Mouse (Mus musculus) MEL (cell line): Measurements from ENCODE around the gene Lyrm1. TPM values are rescaled to one million over a fixed set of nuclear protein-coding genes. Genes with fewer than 3 reads are reported as not detected.

ENCODE experiments used
- DNase-seq: peaks from one replicate; pipeline ENCODE4 v3.0.0; 2011; ENCODE audit warnings: low read depth, low spot score
- H3K27ac ChIP-seq: 2 replicates; pipeline ENCODE4 v1.5.1; 2012; ENCODE audit warnings: low read depth, mild to moderate bottlenecking, control low read depth, low read length, moderate library complexity; ENCODE audit not compliant: control insufficient read depth
- H3K27me3 ChIP-seq, 2 experiments: fragments of 150-350 bp in 1 of 2; sonication (generic) in 1 of 2; 2 replicates each; pipeline ENCODE4 v1.6.1; 2012; ENCODE audit warnings: low read length in 2 of 2, mild to moderate bottlenecking in 2 of 2, improper control_type of control experiment in 1 of 2, moderate library complexity in 1 of 2; ENCODE audit not compliant: insufficient read depth in 2 of 2, control insufficient read depth in 1 of 2
- H3K36me3 ChIP-seq, 2 experiments: 2 replicates each; pipeline ENCODE4 v1.6.1; 2012 to 2014; ENCODE audit warnings: low read length in 2 of 2, improper control_type of control experiment in 1 of 2, inconsistent platforms in 1 of 2, mild to moderate bottlenecking in 1 of 2; ENCODE audit not compliant: insufficient read depth in 2 of 2, control insufficient read depth in 1 of 2
- H3K4me1 ChIP-seq, 2 experiments: fragments of 150-350 bp in 1 of 2; sonication (generic) in 1 of 2; 2 replicates each; pipeline ENCODE4 v1.6.1; 2012; ENCODE audit warnings: low read length in 2 of 2, improper control_type of control experiment in 1 of 2, mild to moderate bottlenecking in 1 of 2; ENCODE audit not compliant: insufficient read depth in 2 of 2, control insufficient read depth in 1 of 2
- H3K4me3 ChIP-seq, 2 experiments: fragments of 150-350 bp in 1 of 2; sonication (generic) in 1 of 2; 2 replicates each; pipeline ENCODE4 v1.5.1; 2012; ENCODE audit warnings: low read depth in 2 of 2, low read length in 2 of 2, mild to moderate bottlenecking in 2 of 2, moderate library complexity in 2 of 2, control low read depth in 1 of 2, improper control_type of control experiment in 1 of 2; ENCODE audit not compliant: control insufficient read depth in 1 of 2, insufficient read depth in 1 of 2
- H3K79me2 ChIP-seq: 2 replicates; pipeline ENCODE4 v1.6.1; 2012; ENCODE audit warnings: mild to moderate bottlenecking, low read length, moderate library complexity; ENCODE audit not compliant: control insufficient read depth, poor library complexity, insufficient read depth
- H3K9ac ChIP-seq: 2 replicates; pipeline ENCODE4 v1.6.1; 2012; ENCODE audit warnings: low read depth, mild to moderate bottlenecking, control low read depth, low read length, moderate library complexity; ENCODE audit not compliant: control insufficient read depth, poor library complexity, severe bottlenecking
- H3K9me3 ChIP-seq: fragments of 150-350 bp; sonication (generic); replicated peaks from 2 replicates; pipeline ENCODE4 v1.6.1; 2012; ENCODE audit warnings: mild to moderate bottlenecking, low read length, improper control_type of control experiment, moderate library complexity; ENCODE audit not compliant: insufficient read depth
- BHLHE40 ChIP-seq: IDR thresholded peaks from 2 replicates; pipeline ENCODE4 v1.6.1; 2012; ENCODE audit warnings: low read depth, mild to moderate bottlenecking, inconsistent platforms, low read length, improper control_type of control experiment, borderline replicate concordance
- CHD1 ChIP-seq: IDR thresholded peaks from 2 replicates; pipeline ENCODE4 v1.6.1; 2012; ENCODE audit warnings: low read depth, mild to moderate bottlenecking, inconsistent platforms, low read length, improper control_type of control experiment
- CHD2 ChIP-seq: IDR thresholded peaks from 2 replicates; pipeline ENCODE4 v1.6.1; 2011; ENCODE audit warnings: low read length, improper control_type of control experiment
- CTCF ChIP-seq, 3 experiments: IDR thresholded peaks in 2 of 3; conservative IDR thresholded peaks in 1 of 3; 2 replicates each; pipeline ENCODE4 v1.5.1; 2011 to 2012; ENCODE audit warnings: low read length in 3 of 3, low read depth in 2 of 3, mild to moderate bottlenecking in 2 of 3, improper control_type of control experiment in 1 of 3, inconsistent platforms in 1 of 3, mixed read lengths in 1 of 3, moderate library complexity in 1 of 3; ENCODE audit not compliant: control insufficient read depth in 1 of 3, insufficient read depth in 1 of 3, poor library complexity in 1 of 3, severe bottlenecking in 1 of 3
- ELF1 ChIP-seq: IDR thresholded peaks from 2 replicates; pipeline ENCODE4 v1.6.1; 2014; ENCODE audit warnings: low read depth, mild to moderate bottlenecking, inconsistent platforms, low read length, improper control_type of control experiment, moderate library complexity
- GABPA ChIP-seq: IDR thresholded peaks from 2 replicates; pipeline ENCODE4 v1.6.1; 2012; ENCODE audit warnings: low read depth, mild to moderate bottlenecking, inconsistent platforms, low read length, improper control_type of control experiment, moderate library complexity
- GATA1 ChIP-seq: IDR thresholded peaks from 2 replicates; pipeline ENCODE4 v1.6.1; 2011; ENCODE audit warnings: low read depth, low read length, improper control_type of control experiment
- JUND ChIP-seq: IDR thresholded peaks from 2 replicates; pipeline ENCODE4 v1.6.1; 2011; ENCODE audit warnings: low read depth, mild to moderate bottlenecking, improper control_type of control experiment, low read length
- MAFK ChIP-seq: IDR thresholded peaks from 2 replicates; pipeline ENCODE4 v1.6.1; 2011; ENCODE audit warnings: low read depth, mild to moderate bottlenecking, low read length, improper control_type of control experiment, borderline replicate concordance
- MAX ChIP-seq: IDR thresholded peaks from 2 replicates; pipeline ENCODE4 v1.6.1; 2011; ENCODE audit warnings: low read length, improper control_type of control experiment
- MAZ ChIP-seq: IDR thresholded peaks from 2 replicates; pipeline ENCODE4 v1.6.1; 2012; ENCODE audit warnings: low read depth, mild to moderate bottlenecking, inconsistent platforms, low read length, improper control_type of control experiment
- MEF2A ChIP-seq: IDR thresholded peaks from 2 replicates; pipeline ENCODE4 v1.6.1; 2014; ENCODE audit warnings: low read depth, mild to moderate bottlenecking, inconsistent platforms, low read length, improper control_type of control experiment; ENCODE audit not compliant: poor library complexity, insufficient replicate concordance, severe bottlenecking; ENCODE audit errors: extremely low read depth
- MXI1 ChIP-seq: IDR thresholded peaks from 2 replicates; pipeline ENCODE4 v1.6.1; 2011; ENCODE audit warnings: mild to moderate bottlenecking, low read depth, low read length, improper control_type of control experiment
- NELFE ChIP-seq: IDR thresholded peaks from 2 replicates; pipeline ENCODE4 v1.6.1; 2011; ENCODE audit warnings: low read depth, low read length, improper control_type of control experiment
- POLR2A ChIP-seq, 2 experiments: IDR thresholded peaks; 2 replicates each; pipeline ENCODE4 v1.6.1; 2011 to 2012; ENCODE audit warnings: low read length in 2 of 2, mild to moderate bottlenecking in 2 of 2, control low read depth in 1 of 2, improper control_type of control experiment in 1 of 2, low read depth in 1 of 2, moderate library complexity in 1 of 2; ENCODE audit not compliant: control insufficient read depth in 1 of 2, insufficient read depth in 1 of 2, poor library complexity in 1 of 2
- RCOR1 ChIP-seq: IDR thresholded peaks from 2 replicates; pipeline ENCODE4 v1.6.1; 2012; ENCODE audit warnings: low read depth, mild to moderate bottlenecking, inconsistent platforms, low read length, improper control_type of control experiment
- SMC3 ChIP-seq: IDR thresholded peaks from 2 replicates; pipeline ENCODE4 v1.6.1; 2011; ENCODE audit warnings: low read depth, low read length, improper control_type of control experiment
- TAL1 ChIP-seq: IDR thresholded peaks from 2 replicates; pipeline ENCODE4 v1.6.1; 2012; ENCODE audit warnings: mild to moderate bottlenecking, inconsistent platforms, low read length, moderate library complexity, mixed read lengths
- TBP ChIP-seq: IDR thresholded peaks from 2 replicates; pipeline ENCODE4 v1.8.0; 2011; ENCODE audit warnings: low read depth, low read length, improper control_type of control experiment
- TCF12 ChIP-seq: IDR thresholded peaks from 2 replicates; pipeline ENCODE4 v1.6.1; 2014; ENCODE audit warnings: low read depth, mild to moderate bottlenecking, inconsistent platforms, low read length, improper control_type of control experiment, moderate library complexity
- USF2 ChIP-seq, 2 experiments: IDR thresholded peaks; 2 replicates each; pipeline ENCODE4 v1.6.1; 2011 to 2012; ENCODE audit warnings: improper control_type of control experiment in 2 of 2, low read length in 2 of 2, borderline replicate concordance in 1 of 2, inconsistent platforms in 1 of 2, low read depth in 1 of 2, mild to moderate bottlenecking in 1 of 2; ENCODE audit not compliant: insufficient read depth in 1 of 2
- ZC3H11A ChIP-seq: IDR thresholded peaks from 2 replicates; pipeline ENCODE4 v1.6.1; 2012; ENCODE audit warnings: low read depth, mild to moderate bottlenecking, inconsistent platforms, low read length, improper control_type of control experiment
- ZKSCAN1 ChIP-seq: IDR thresholded peaks from 2 replicates; pipeline ENCODE4 v1.6.1; 2012; ENCODE audit warnings: low read depth, mild to moderate bottlenecking, inconsistent platforms, low read length, improper control_type of control experiment, moderate library complexity
- ZMIZ1 ChIP-seq: IDR thresholded peaks from 2 replicates; pipeline ENCODE4 v1.6.1; 2012; ENCODE audit warnings: low read depth, mild to moderate bottlenecking, inconsistent platforms, low read length, improper control_type of control experiment, moderate library complexity
- ZNF384 ChIP-seq: IDR thresholded peaks from 2 replicates; pipeline ENCODE4 v1.6.1; 2012; ENCODE audit warnings: low read depth, mild to moderate bottlenecking, inconsistent platforms, low read length, improper control_type of control experiment
- polyA plus RNA-seq, 2 experiments: library from polyadenylated mRNA; stranded (reverse) in 1 of 2; unstranded in 1 of 2; fragments of >175 nt in 1 of 2; fragments of >200 nt in 1 of 2; gene quantifications; 2 replicates each; pipeline versions ENCODE4 v1.2.1 to v1.2.4; 2012; ENCODE audit warnings: low replicate concordance in 2 of 2, low read depth in 1 of 2; ENCODE audit not compliant: insufficient read length in 2 of 2, insufficient read depth in 1 of 2, missing spikeins in 1 of 2
- total RNA-seq: library from RNA; depleted of rRNA; stranded (reverse); fragments of 300-350 nt; gene quantifications from 2 replicates; pipeline ENCODE4 v1.2.3, GENCODE M21; 2012

Lyrm1 gene
- total and polyA plus RNA-seq, 3 experiments: 4.0 to 4.4 TPM; not detected in 1

DNA sequence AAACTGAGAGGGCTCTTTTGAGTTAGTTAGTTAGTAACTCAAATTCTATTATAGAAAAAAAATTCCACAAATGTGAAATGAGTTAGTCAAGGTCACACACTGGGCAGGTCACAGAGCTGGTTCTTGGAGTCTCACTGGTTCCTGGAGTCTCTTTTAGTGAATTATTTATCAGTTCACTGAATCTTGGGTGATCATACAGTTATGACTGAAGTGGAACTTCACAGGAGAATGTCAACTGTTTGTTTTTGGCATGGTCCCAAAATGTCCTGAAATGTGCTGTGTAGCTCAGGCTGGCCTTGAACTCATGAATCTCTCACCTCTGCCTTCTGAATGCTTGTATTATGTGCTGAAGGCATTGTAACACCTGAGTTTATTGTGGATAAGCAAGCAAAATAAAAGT is 61.8 kb downstream of the Lyrm1 start:
- H3K9ac ChIP-seq: no peak overlapping the region
- no peak overlapping the region for H3K27ac ChIP-seq
- H3K9me3 ChIP-seq: no peaks in the 10 kb centered on the region
- TF ChIP-seq CHD2 (no peak), RCOR1 (no peak), GATA1 (no peak), GABPA (no peak), SMC3 (no peak), ELF1 (no peak), JUND (no peak), MXI1 (no peak), MAX (no peak), ZKSCAN1 (no peak), TCF12 (no peak), CTCF (IDR thresholded peaks at IDR 0.05 in 2 of 3, conservative IDR thresholded peaks at IDR 0.05 in 1 of 3; ENCODE audit: control insufficient read depth in 1 of 3, insufficient read depth in 1 of 3, low read depth in 2 of 3, low read length in 3 of 3, poor library complexity in 1 of 3, severe bottlenecking in 1 of 3) (no peak), POLR2A (IDR thresholded peaks at IDR 0.05; ENCODE audit: control insufficient read depth in 1 of 2, insufficient read depth in 1 of 2, low read depth in 1 of 2, low read length in 2 of 2, poor library complexity in 1 of 2) (no peak), USF2 (IDR thresholded peaks at IDR 0.05; ENCODE audit: borderline replicate concordance in 1 of 2, insufficient read depth in 1 of 2, low read depth in 1 of 2, low read length in 2 of 2) (no peak), ZMIZ1 (no peak), CHD1 (no peak), MEF2A (no peak)
- TF ChIP-seq, all 39 proteins: peak for 0
- Histone ChIP-seq H3K4me3 (no peak overlapping the region), H3K36me3 (no peaks in the 10 kb centered on the region), H3K4me1 (no peaks in the 10 kb centered on the region), H3K79me2 (no peaks in the 10 kb centered on the region), H3K27me3 (no peaks in the 10 kb centered on the region)
- no peak for DNase-seq

DNA sequence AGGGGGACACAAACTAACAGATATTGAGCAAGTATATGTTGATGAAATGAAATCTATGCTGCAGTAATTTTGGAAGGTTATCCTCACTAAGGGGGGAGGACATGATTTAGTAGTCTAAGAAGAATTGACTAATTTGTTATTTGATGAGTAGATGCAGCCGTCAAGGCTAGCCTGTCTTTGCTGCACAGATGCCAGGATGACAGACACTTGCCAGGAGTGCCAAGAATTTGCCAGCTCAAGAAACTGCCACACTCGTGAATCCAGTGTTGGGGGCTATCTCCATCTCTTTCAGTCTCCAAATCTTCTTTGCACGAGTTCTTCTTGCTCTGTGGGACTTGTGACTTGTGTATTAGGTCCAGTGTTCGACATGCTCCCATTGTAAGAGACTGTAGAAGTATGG is 63.4 kb downstream of the Lyrm1 start:
- Histone ChIP-seq H3K79me2 (no peaks in the 10 kb centered on the region), H3K4me1 (no peaks in the 10 kb centered on the region)
- no peak for DNase-seq
- no peak for TF ChIP-seq ELF1
- TF ChIP-seq MEF2A: no peak
- TF ChIP-seq ZNF384: no peak
- TF ChIP-seq NELFE: no peak
- no peak for TF ChIP-seq BHLHE40
- TF ChIP-seq ZC3H11A: no peak
- no peak for TF ChIP-seq CHD2
- no peak for TF ChIP-seq TBP
- no peak for TF ChIP-seq MAFK
- TF ChIP-seq MAX: no peak
- TF ChIP-seq MAZ: no peak
- no peak for TF ChIP-seq TAL1
- no peak for TF ChIP-seq RCOR1
- TF ChIP-seq, all 39 proteins: peak for 0
- H3K27ac ChIP-seq: no peak overlapping the region
- no peaks in the 10 kb centered on the region for H3K36me3 ChIP-seq
- no peak overlapping the region for H3K4me3 ChIP-seq
- no peaks in the 10 kb centered on the region for H3K9me3 ChIP-seq
- H3K9ac ChIP-seq: no peak overlapping the region
- H3K27me3 ChIP-seq: no peaks in the 10 kb centered on the region
